Mouse (Mus musculus): ENCODE data around the gene Prr15l.
A peak's percentile ranks its signal among the peaks of the same experiment; 100 is the strongest.

Gene Prr15l

DNA sequence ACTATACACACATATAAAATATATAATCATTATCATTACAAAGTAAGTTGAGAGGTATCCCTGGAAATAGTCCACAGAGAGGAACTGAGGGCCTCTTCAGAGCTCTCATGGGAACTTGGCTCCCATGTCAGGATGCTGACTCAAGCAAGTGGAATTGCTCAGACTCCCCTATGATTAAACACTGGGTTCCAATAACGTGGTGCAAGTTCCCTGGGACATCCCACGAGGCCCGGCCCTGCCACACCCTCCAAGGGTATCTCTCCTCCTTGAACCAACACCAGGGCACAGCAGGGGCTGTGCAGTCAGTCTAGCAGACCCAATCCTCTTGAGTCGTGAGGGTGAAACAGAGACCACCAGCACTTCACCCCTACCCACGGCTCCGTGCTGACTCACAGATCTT lies 8.9 kb upstream of the Prr15l start:
- DNase-seq: peak; percentile 87

DNA sequence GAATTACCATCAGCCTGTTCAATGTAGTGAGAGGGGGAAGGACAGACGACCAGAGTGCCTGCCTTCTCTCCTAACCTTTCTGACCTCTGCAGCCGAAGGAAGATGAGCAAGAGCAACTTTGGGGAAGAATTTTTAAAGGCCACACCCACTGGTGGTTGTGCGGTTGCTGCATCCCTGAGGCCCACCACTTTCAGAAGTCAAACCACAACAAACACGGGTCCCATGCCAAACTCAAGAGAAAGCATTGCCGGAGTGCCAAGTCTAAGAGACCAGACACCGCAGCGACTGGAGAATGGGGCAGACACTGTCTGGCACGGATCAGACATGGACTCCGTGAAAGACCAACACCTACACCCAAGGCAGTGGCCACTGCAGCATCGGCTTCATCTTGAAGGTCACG lies 3.0 kb upstream of the Prr15l start:
- DNase-seq: peak; percentile 84

DNA sequence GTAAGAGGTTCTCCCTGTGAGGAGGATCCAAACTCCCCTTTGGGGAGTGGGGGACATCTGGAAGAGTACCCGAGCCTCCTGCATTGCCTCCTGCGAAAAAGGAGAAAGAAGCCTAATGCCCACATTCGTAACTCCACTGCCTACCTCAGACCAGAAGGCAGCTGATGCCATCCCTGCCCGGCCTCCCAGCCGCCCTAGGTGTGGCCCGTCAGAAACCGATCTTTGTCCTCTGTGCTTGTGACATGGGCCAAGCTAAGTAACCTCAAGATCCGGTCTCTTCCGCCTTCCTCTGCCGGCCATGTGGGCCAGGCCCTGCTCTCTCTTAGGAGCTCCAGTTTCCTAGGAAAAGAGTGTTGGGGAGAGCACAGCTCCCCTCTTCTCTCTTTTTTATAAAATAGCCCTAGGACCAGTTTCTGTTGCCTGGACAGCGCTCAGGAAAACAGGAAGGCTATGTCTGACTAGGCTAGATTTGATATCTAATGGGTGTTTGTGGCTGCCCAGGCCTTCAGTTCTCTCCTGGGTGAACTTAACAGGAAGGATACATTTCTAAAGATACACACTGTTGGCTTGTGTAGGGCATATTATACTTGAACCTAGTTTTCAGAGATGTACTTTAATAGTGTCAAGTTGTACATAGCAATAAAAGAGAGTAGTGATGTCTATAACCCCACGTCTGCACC lies 2.3 kb upstream of the Prr15l start:
- DNase-seq: no peak

DNA sequence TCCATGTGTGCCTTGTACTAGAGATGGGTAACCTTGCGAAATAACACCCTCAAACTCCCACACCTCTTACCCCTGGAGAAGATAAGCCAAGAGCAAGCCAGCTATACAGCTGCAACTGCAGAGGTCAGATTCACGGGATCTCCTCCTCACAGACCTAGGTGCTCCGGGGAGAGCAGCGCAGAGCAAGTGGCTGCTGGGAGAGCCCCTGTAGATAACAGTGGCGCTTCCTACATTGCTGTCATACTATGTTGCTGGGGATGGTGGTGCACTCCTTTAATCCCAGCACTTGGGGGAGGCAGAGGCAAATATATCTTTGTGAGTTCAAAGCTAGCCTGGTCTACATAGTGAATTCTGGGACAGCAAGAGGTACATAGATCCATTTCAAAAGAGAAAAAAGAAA lies 1.3 kb upstream of the Prr15l start:
- no peak for DNase-seq

DNA sequence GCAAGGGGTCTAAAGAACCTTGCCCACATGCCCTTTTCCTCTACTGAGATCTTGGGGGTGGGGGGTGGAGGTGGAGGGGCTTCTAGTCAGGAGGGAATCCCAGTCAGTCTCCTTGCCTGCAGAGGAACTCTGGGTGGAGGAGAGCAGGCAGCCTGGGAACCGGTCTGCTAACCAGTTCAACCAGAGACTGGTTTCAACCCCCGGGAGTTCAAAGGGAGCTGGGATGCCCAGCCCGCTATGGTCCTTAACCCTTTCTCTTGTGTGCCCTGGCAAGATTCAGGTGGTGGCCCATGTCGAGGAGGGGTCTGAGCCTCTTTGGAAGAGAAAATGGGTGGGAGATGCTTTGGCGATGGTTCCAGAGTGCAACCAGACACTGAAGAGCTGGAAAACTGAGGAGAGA lies 787 bp downstream of the Prr15l start:
- no peak for DNase-seq

DNA sequence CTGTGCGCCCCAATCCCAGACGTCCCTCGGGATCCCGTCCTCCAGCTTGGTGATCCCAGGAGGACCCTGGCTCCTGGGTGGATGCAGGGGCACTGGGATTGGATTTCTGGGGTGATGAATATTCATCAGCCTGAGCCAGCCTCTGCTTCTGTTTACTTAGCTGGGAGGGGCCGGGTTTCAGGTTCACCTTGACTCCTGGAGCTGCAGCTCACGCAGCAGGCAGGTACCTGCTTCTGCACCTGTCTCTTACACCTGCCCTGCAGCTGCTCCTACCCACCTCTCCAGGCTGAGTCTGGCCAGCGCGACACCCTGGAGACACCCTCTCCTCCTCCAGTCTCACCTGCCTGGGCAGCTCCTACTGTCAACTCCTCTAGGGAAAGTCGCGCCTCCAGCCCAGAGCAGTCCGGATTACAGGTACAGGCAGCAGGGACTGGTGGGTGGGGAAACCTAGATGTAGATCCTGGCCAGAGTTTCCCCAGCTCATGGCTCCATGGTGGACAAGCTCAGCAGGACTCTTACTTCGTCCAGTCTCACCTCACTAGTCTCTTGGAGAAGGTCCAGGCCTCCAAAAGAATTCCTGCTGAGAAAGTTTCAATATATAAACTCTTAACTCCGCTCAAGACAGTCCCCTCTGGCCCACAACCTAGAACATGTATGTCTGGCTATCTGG lies 1.3 kb downstream of the Prr15l start:
- peak; percentile 90 for DNase-seq

DNA sequence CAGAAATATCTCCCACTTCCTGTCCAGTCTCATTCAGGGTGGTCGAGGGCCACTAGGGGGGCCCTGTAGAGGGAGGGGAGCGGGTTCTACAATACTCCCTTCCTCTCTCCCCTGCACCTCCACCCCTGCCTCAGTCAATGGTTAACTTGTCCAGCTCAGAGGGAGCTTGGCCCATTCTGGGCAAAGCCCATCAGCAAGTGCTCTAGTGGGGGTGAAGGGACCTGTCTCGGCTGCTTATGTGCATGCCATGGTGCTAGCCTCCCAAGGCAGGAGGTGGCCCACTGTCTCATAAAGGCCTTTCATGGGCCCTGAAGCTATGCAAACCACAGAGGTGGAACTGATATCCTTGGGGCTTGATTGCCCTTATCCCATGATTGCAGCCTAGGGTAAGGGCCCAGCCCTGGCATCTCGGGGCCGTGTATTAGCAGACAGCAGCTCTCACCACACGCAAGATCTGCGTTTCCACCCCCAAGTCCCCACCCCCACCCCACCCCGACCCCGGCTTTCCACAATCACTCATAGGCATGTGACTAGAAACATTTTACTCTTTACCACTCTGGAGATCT lies 1.9 kb downstream of the Prr15l start:
- DNase-seq: no peak

DNA sequence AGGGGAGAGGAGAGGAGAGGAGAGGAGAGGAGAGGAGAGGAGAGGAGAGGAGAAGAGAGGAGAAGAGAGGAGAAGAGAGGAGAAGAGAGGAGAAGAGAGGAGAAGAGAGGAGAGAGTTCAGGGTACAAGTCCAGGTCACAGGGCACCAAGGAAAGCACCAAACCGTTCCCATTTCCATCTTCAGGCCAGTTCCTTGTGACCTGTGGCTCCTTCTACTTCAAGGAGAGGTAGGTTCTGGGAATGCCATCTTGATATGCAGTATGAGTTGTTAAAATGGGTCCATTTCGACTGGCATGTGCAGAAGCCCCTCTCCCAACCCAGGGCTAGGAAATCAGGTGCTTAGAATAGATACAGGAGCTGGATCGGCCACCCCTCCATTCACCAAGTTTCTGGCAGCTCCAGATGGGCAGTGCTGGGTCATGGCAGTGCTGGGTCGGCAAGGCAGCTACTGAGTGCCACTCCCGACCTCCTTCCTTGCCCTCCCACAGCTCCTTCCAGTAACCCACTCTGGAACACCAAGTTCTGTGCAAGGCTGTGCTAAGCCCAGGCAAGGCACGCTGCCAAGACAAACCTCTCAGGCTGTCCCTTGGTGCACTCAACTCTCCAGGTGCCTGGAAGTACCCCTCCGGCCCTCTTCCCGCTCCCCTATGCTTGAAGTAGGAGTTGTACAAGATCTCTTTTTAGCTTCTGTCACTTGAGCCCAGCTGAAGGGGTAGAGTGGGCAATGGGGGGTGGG lies 3.6 kb downstream of the Prr15l start:
- DNase-seq: peak; percentile 93

DNA sequence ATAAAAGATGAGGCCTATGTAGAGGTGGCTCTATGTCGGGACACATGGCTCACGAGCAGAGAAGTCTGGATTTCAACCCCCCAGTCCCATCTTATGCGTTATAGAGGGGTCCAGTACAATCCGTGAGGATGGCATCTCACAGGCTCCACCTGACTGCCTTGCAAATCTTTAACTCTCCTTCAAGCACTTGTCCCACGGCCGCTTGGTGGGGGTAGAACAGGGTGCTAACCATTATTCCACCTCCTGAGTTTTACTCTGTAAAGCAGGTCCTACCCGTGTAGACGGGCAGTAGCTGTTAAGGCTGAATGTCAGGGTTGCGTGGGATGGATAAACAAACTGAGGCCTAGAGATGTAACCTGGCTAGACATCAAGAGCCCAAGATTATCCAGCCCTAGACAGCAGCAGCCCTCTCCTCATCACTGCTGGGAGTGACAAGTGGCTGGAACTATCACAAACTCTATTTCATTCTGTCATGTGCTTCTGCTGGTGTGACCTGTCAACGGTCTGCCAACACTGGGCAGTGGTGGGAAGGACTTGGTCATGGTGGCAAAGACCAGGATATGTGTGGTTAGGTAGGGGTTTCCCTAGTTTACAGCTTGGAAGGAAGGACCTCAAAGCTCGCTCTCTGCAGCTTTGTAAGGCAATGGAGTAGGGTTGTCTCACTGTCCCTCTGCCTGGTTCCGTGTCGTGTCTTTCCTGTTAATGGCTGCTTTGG lies 5.8 kb downstream of the Prr15l start:
- DNase-seq: peak; percentile 87

DNA sequence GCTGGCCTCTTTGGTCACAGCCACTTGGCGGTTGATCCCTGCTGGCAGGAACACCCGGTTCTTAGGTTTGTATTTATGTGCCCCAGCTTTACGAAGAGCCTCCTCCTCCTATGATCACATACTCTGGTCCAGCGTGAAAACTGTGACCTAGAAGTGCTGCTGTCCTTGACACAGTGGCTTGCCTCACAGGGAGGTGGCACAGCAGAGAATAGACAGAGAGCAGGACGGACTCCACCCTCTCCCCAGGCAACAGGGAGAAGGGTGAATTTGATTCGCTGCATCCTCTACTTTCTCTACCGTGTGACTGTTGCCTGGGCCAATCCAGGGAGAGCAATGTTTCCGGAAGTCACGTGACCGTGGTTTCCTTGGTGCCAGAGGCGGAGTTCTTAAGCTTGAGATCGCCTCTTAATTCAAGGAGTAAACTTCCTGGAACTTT lies 7.0 kb downstream of the Prr15l start:
- DNase-seq: peak; percentile 98

DNA sequence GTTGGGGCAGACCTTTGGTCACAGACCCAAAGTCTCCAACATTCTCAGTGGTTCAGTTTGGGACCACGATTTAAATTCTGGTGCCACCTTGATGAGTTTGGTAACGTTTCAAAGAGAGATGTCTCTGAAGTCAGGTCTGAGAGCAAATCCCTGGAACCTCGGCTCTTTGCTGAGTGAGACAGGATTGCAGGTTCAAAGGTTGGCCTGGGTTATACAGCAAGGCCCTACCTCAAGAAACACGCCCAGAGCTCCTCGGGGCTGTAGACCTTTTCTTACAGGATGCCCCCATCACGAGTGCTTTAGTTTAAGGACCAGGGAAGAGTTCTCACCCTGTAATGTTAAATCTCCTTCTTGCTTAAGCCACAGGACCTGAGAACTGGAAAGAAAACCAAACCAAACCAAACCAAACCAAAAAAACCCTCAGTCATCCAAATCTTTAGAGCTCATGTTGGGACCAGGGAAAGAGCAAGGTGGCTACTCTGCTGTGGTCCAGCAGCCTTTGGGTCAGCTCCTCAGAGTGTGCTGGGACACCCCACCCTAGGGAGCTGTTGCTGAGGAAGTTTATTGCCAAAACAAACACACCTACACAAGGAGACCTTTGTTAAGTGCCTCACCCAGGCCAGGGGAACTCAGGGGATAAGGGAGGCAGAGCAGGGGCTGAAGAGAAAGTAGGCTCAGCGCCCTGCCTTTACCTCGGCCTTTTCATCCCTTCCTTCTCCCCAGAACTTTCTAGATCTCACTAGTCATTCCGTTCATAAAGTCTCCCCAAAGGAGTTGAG lies 8.2 kb downstream of the Prr15l start:
- DNase-seq: peak; percentile 75

DNA sequence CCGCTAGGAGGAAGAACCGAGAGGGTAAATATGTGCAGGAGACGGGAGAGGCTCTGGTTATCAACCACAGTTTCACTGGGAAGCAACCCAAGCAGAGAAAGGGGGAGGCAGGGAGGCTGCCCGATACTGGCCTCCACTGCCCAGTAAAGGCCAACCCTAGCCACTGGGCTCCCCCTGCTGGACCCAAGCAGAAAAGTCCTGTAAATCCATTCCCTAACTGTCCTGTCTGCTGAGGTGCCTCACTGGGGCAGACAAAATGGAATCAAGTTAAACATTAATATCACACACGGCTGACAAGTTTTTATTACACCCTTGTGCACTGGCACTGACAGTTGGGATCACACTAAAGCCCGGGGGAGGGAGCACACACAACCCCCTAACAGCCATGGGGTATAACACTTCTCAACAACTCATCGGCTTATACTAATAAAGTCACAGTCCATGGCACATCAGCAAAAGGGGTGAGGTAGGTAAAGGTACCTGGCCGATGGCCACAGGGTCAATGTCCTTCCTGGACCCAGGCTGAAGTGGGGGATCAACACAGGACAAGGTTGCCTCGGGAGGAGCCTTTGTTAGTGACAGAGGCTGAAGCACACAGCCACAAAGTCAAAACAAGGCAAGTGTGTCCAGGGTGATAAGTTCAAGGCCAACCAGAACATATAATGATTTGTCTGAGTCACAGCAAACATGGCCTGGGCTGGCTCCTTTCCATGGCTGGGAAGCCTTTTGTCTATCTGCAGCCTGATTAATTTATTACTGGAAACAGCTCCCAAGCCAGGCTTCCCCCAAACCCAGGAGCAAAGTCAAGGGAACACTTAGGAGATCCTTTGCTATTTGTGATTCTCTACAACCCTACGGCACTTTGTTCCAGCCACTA lies 9.9 kb downstream of the Prr15l start:
- DNase-seq: peak; percentile 96

DNA sequence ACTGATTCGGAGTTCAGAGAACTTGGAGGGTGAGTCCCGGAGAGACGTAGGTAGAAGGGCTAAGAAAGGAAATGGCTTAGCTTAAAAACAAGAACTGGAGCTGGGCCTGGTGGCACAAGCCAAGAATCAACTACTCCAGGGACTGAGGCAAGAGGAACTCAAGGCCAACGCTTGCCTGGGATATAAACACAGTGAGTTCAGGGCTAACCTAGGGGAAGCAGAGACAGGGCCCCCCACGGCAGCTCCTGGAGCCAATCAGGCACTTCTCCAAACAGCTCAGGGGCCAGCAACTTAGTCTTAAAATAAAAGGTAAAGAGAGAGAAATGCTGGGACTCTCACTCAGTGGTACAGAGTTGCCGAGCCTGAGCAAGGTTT lies 10.5 kb downstream of the Prr15l start:
- DNase-seq: peak; percentile 90

DNA sequence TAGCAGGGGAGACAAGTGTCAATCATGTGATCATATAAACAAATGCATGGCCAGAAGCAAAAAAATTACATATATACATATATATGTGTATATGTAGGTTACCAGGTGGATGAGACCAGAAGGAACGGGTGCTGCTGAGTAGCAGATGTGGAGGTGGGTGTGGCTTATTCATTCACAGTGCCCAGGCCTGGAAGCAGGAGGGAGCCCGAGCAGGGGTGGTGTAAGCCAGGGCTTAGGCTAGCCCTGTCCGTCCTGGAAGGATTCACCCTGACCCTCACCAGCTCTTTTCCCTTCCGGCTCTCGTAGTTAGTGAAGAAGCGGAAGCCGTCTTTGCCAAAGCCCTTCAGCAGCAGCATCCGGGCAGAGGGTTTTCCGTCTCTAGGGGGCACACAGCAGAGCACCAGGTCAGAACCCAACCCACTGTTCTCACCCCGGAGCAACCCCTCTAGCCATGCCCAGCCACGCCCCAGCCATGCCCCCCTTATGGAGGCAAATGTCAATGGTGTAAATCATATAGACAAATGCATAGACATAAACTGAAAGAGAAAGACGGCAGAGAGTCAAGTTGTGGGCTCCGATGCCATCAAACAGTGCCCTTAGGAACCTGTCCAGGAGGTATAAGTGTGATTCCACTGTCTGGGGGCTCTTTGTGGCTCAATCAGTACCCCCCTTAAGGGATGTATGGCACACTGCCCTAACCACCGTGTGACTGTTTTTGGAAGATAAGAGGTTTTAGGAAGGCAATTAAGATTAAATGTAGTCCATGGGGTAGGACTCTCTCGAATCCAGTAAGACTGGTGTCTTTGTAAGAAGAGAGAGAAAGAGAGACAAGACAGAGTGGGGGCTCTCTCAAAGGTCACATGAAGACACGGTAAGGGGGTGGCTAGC lies 12.9 kb downstream of the Prr15l start:
- DNase-seq: peak; percentile 87

DNA sequence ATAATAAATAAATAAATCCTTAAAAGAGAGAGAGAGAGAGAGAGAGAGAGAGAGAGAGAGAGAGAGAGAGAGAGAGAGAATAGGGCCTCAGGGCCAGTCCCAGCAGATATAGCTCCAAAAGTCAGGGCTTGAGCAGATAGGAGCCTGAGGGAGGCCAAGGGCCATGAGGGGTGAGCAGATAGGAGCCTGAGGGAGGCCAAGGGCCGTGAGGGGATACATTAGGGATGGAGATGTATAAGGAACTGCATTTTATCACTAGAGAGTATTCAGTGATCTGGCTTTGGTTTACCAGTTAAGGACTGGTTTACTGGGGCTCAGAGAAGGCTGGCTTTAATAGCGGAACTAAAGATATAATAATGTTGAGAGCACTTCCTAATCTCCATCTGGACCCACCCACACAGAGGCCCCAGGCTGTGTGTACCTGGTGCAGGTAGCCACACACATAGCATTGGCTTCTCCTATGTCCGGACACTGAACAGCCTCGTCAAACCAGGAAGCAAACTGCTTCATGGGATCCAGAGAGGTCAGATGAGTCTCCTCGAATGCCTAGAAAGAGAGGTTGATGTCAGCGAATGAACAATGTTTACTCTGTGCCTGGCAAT lies 14.2 kb downstream of the Prr15l start:
- DNase-seq: no peak

DNA sequence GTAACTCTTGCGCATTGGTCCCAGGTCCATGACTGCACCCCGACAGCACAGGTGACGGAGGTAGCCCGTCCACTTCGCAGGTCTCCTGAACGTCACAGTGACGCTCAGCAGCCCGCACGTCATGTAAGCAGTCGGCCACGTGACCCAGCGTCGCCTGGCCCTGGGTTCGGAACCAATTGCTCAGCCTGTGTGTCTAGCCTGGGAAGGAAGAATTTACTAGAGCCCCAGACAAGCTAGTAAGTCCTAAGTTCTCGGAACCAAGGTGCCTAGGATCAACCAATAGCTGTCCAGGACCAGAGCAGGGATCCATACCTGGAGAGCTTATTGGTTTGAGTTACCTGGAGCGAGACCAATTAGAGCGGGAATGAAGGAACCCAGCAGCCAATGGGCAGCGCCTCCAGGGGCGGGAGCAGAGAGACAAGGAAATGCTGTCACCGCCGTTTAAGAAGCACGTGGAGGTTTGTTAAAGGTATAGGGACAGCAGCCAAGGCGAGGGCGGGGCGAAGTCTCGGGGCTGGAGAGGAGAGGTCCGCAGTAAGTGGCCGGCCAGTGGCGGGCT lies 15.9 kb downstream of the Prr15l start, which contains the start of gene Pnpo:
Pnpo (minus strand) TSS at position 241 of the 559 bp plus-strand sequence.
- DNase-seq: peak; percentile 100

DNA sequence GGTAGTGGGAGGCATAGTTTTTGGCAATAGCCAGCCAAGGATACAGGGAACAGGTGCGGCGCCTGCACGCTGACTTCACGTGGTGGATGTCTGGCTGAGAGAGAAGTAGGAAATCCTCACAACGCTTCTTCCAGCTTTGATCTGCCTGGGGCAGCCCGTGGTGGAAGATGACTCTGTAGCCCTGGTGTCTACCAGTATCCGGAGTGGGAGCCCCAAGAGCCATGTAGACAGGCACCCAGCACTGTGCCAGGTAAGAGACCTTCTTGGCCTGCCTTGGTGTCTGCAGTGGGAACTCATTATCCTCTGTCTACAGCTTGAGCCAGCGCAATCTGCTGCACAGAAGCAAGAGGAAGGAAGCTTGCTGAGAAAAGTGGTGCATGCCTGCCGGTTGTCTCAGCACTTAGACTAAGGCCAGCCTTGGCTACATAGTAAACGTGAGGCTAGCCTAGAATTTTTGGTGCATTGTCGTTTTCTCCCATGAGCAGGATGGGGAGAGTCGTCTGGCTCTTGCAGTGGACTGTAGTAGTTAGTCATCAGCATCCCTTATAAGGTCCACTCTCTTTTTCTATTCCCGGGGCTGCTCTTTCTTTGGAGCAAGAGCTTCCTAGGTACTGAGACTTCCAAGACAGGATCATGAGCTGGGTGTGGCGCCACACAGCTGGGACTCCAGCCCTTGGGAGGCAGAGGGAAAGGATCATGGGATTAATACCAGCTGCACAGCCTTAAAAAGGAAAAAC lies 17.1 kb downstream of the Prr15l start:
- peak; percentile 90 for DNase-seq

DNA sequence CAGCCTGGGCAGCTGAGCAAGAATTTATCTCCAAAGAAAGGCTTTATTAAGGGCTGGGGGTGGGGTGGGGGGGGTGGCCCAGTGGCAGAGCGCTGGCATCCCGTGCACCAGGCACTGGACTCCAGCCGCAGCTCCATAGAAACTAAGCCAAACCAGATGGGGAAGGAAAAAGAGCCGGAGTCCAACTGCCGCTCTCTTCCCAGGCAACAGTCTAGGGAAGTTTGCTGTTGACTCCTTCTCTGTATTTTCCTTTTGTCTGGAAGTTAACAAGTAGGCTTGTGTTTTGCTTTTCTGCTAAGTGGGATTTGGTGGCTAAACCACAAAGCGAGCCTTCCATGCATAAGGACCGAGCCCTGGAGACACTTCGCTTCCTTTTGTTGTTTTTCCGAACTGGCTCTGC lies 18.6 kb downstream of the Prr15l start:
- no peak for DNase-seq

DNA sequence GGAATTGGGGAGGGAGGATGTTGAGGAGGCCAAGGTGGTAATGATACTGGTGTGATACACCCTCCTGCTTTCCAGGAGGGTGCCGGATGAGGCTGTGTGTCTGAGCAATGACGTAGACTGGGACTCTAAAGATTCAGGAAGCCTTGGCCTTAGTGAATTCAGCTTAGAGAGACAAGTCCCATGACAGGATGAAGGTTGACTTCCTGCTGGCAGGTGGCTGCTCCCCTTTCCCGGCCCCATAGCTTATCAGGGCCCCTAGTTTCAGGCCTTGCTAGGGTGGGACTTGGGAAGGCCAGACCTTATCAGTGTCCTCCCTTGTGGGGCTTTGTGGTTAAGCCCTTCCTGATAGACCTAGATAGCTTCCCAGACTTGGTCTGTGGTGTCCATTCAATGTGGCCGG lies 19.9 kb downstream of the Prr15l start:
- DNase-seq: peak; percentile 78

All from heart, adult 11 months (tissue).